Mouse (Mus musculus) hindbrain, embryonic 16.5 days (tissue): ENCODE data around the gene Llcfc1. TPM values are rescaled to one million over a fixed set of nuclear protein-coding genes. Genes with fewer than 3 reads are reported as not detected.

Experiments
- ATAC-seq: fragments of 200-750 bp; cut with Nextera tagmentation; 2 replicates; pipeline ENCODE4 v1.8.0; 2017; ENCODE audit warnings: moderate TSS enrichment, moderate library complexity
- H3K27ac ChIP-seq: fragments of 300-500 bp; sonication (generic); 2 replicates; pipeline ENCODE4 v1.5.1; 2014; ENCODE audit warnings: low read depth, mild to moderate bottlenecking, control low read depth, low read length, moderate library complexity
- H3K27me3 ChIP-seq: fragments of 300-500 bp; sonication (generic); replicated peaks from 2 replicates; pipeline ENCODE4 v1.6.1; 2014; ENCODE audit warnings: low read length; ENCODE audit not compliant: control insufficient read depth, insufficient read depth
- H3K36me3 ChIP-seq: fragments of 300-500 bp; sonication (generic); 2 replicates; pipeline ENCODE4 v1.6.1; 2014; ENCODE audit warnings: mild to moderate bottlenecking, low read length, moderate library complexity, mixed read lengths; ENCODE audit not compliant: control insufficient read depth, insufficient read depth
- H3K4me1 ChIP-seq: fragments of 300-500 bp; sonication (generic); 2 replicates; pipeline ENCODE4 v1.6.1; 2014; ENCODE audit warnings: low read depth, low read length; ENCODE audit not compliant: control insufficient read depth, insufficient read depth
- H3K4me2 ChIP-seq: fragments of 300-500 bp; sonication (generic); 2 replicates; pipeline ENCODE4 v1.6.1; 2014; ENCODE audit warnings: mild to moderate bottlenecking, low read length, control low read depth, moderate library complexity
- H3K4me3 ChIP-seq: fragments of 300-500 bp; sonication (generic); 2 replicates; pipeline ENCODE4 v1.5.1; 2014; ENCODE audit warnings: mild to moderate bottlenecking, low read length, control low read depth, moderate library complexity
- H3K9ac ChIP-seq: fragments of 300-500 bp; sonication (generic); 2 replicates; pipeline ENCODE4 v1.6.1; 2014; ENCODE audit warnings: low read depth, mild to moderate bottlenecking, control low read depth, low read length, moderate library complexity
- H3K9me3 ChIP-seq: fragments of 300-500 bp; sonication (generic); 2 replicates; pipeline ENCODE4 v1.6.1; 2014; ENCODE audit warnings: mild to moderate bottlenecking, low read length, moderate library complexity; ENCODE audit not compliant: control insufficient read depth
- WGBS: fragments of 180-500 bp; shearing (Covaris S2); extraction: QIAGEN DNeasy Blood & Tissue Kit; methylation state at CpG from one replicate; pipeline ENCODE4 v1.1.7; 2014; 5-methylcytosine and 5-hydroxymethylcytosine counted together
- polyA plus RNA-seq: library from polyadenylated mRNA; unstranded; fragments of >200 nt; fragmentation: Nextera tagmentation; extraction: Ambion mirVana; gene quantifications from 2 replicates; pipeline ENCODE4 v1.2.1, GENCODE M21; 2015

The Llcfc1 gene
- polyA plus RNA-seq, 1 experiment from 2014 or later = not detected

DNA sequence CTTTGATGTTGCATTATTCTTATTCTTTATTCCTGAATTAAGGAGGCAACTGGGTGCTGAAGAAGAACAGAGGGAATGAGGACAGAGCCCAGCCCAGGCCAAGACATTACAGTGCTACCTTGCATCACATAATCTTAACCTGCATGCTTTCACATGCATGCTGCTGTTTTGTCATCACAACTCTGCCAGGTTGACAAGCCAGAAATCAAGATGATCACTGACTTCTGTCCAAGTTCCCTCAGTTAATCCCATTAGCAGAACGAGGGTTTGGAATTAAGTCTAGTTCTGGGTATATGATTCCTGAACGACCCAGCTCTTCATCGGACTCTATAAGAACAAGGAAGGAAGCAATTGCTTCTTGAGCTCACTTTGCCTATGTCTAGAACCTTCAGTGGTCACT is 38.0 kb upstream of the Llcfc1 start:
- Histone ChIP-seq H3K9me3 (no peaks in the 10 kb centered on the region), H3K4me3 (no peak overlapping the region), H3K4me1 (no peaks in the 10 kb centered on the region), H3K9ac (no peak overlapping the region), H3K27ac (no peak overlapping the region), H3K27me3 (no peaks in the 10 kb centered on the region), H3K36me3 (no peaks in the 10 kb centered on the region), H3K4me2 (no peak overlapping the region)
- ATAC-seq = no peak
- 80% methylated on average over 3 of the region's 3 CpGs for WGBS

DNA sequence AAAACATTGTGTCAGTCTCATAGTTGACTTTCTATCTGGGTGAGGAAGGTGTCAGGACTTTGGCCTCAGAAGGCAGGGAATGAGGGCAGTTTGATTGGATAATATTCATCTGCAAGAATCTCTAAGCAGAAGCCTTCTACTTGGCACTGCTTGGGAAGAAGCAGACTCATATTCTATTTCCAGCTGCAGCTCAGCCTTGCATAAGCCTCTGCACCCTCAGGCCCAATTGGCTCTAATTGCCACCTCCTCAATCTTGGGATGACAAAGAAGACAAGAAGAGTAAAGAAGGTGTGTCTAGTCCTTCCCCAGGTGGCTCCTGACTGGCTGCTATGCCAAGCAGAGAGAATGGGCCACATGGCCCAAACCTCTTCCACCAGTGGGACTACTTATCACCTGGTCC is 37.6 kb upstream of the Llcfc1 start:
- Histone ChIP-seq H3K4me1 (no peaks in the 10 kb centered on the region), H3K4me2 (no peak overlapping the region), H3K36me3 (no peaks in the 10 kb centered on the region), H3K27me3 (no peaks in the 10 kb centered on the region), H3K4me3 (no peak overlapping the region), H3K9ac (no peak overlapping the region), H3K9me3 (no peaks in the 10 kb centered on the region), H3K27ac (no peak overlapping the region)
- ATAC-seq = no peak

DNA sequence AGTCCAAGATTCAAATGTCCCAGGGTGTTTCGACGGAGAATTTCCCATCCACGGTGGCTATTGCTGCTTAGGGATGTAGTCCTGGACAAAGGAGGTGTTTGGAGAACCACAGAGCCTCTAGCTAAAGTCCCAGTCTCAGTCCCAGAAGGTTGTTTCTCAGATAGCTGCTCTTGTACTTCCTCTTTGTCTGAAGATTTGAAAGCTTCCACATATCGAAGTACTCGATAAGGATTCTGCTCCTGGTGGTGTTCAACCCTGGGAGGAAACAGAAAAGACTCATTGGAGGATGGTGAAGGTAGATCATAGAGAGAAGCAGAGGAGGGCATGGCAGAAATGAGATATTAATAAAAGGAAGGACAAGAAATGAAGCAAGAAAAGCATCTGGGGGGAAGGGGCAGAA is 31.1 kb upstream of the Llcfc1 start:
- Histone ChIP-seq H3K4me3 (no peak overlapping the region), H3K9ac (no peak overlapping the region), H3K36me3 (no peaks in the 10 kb centered on the region), H3K27me3 (no peaks in the 10 kb centered on the region), H3K4me2 (no peak overlapping the region), H3K9me3 (no peaks in the 10 kb centered on the region), H3K4me1 (no peaks in the 10 kb centered on the region), H3K27ac (no peak overlapping the region)
- ATAC-seq = no peak
- 99% methylated on average over 5 of the region's 5 CpGs for whole genome bisulfite sequencing

DNA sequence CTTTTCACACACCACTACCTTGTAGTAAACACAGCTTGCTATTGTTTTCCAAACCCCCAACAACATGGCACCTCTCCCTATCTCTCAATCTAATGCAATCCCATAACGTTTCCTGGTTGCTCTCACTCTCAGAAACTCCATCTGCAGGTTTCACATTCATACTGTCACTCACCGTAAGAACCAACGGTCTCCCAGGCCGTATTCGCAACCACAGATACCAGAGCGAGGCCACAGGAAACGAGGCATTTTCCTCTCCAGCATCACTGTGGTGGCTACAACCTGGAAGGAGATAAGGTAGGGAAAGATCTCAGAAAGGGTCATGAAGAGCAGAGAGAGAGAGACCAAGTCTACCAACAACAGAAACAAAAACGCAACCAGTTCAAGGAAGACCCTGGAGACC is 29.6 kb upstream of the Llcfc1 start:
- no peaks in the 10 kb centered on the region for H3K27me3 ChIP-seq
- H3K27ac ChIP-seq = no peak overlapping the region
- H3K36me3 ChIP-seq = no peaks in the 10 kb centered on the region
- H3K9me3 ChIP-seq = no peaks in the 10 kb centered on the region
- no peak overlapping the region for H3K4me2 ChIP-seq
- no peaks in the 10 kb centered on the region for H3K4me1 ChIP-seq
- no peak for ATAC-seq
- H3K4me3 ChIP-seq = no peak overlapping the region
- no peak overlapping the region for H3K9ac ChIP-seq
- 89% methylated on average over 8 of the region's 8 CpGs for WGBS

DNA sequence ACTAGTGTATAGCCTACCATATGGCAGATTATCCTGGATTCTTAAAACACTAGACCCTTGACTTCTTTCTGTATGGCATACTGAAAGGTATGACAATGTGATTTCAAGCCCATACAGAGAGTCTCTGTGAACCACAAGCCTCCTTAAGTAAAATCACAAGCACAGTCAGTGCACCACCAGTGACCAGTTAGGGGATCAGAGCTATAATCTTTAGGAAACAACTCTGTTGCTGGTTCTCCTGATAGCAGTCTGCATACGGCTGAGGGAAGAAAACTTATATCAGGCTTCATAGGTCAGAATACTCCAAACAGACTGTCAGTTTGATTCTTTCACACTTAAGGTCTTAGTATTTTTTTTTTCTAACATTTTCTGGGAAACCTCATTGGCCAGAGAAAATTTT is 25.7 kb upstream of the Llcfc1 start:
- Histone ChIP-seq H3K9ac (no peak overlapping the region), H3K4me2 (no peak overlapping the region), H3K9me3 (no peaks in the 10 kb centered on the region), H3K27ac (no peak overlapping the region), H3K27me3 (no peaks in the 10 kb centered on the region), H3K4me1 (no peaks in the 10 kb centered on the region), H3K4me3 (no peak overlapping the region), H3K36me3 (no peaks in the 10 kb centered on the region)
- no peak for ATAC-seq
- 80% methylated on average over 1 of the region's 1 CpGs for WGBS

DNA sequence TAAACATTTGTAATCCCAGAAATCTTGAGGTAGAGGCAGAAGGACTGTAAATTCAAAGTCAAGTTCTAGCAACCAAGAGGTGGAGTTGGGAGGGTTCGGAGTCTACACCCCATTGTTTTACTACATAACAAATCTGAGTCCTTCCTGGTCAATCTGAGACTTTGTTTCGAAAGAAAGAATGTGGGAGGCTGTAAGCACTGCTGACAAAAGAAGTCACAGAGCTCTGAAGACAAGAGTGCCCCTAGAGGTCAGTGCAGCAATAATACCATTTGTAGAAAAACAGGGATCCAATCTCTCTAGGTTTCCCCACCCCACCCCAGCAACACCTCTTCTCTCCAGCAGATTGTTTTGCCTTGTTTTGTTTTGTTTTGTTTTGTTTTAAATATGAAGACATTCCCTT is 21.9 kb upstream of the Llcfc1 start:
- Histone ChIP-seq H3K27ac (no peak overlapping the region), H3K4me3 (no peak overlapping the region), H3K36me3 (no peaks in the 10 kb centered on the region), H3K9ac (no peak overlapping the region), H3K4me2 (no peak overlapping the region), H3K9me3 (no peaks in the 10 kb centered on the region), H3K4me1 (no peaks in the 10 kb centered on the region), H3K27me3 (no peaks in the 10 kb centered on the region)
- ATAC-seq = no peak
- WGBS = 34% methylated on average over 2 of the region's 2 CpGs

DNA sequence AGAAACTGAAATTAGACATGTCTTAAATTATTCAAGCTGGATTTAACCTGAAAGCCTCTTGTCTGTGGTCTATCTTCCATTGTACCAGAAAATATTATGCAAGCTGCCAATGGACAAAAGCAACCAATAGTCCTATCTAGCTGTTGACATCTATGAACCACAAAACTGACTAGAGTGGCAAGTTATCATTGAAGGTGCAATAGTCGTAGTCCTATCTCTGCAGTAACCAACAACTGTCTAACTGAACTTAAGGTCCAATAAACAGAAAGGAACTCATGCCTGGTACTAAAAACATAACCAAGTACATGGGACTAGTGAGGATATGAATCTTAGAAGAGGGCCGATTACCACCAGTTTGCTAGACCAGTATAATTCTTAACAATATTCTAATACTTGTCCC is 7.7 kb upstream of the Llcfc1 start:
- Histone ChIP-seq H3K27me3 (no peaks in the 10 kb centered on the region), H3K9ac (no peak overlapping the region), H3K27ac (no peak overlapping the region), H3K9me3 (no peaks in the 10 kb centered on the region), H3K4me3 (no peak overlapping the region), H3K4me1 (no peaks in the 10 kb centered on the region), H3K36me3 (no peaks in the 10 kb centered on the region), H3K4me2 (no peak overlapping the region)
- ATAC-seq = no peak
- WGBS = 98% methylated on average over 2 of the region's 2 CpGs

DNA sequence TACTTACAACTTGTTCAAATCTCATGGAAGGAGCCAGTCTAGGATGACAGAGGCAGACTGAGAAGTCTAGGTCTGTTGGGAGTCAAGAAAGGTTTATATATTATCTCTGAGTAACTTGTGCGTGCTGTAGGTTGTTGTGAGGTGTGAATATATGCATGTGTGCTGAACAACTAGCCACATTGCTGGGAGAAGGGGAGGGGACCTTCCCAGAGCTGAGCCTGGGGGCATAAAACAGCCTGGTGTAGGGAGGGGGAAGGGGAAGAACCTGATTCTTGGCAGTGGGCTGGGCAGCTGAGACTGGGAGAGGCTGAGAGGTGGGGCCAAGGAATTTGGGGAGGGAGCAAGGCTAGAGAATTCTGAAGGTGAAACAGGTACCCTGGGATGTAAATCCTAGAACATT is 3.6 kb upstream of the Llcfc1 start, which contains the start of gene Trpv5:
Trpv5 (minus strand) TSS at position 101 of the 400 bp plus-strand sequence.
- no peak within 1 kb of the TSS for H3K9ac ChIP-seq
- no peaks in the 10 kb centered on the region for H3K27me3 ChIP-seq
- no peak within 1 kb of the TSS for H3K4me3 ChIP-seq
- H3K4me1 ChIP-seq = no peaks in the 10 kb centered on the region
- no peaks in the 10 kb centered on the region for H3K9me3 ChIP-seq
- no peak for ATAC-seq
- H3K4me2 ChIP-seq = no peak within 1 kb of the TSS
- H3K36me3 ChIP-seq = no peaks in the 10 kb centered on the region
- 76% methylated on average over 1 of the region's 1 CpGs for WGBS
- H3K27ac ChIP-seq = no peak within 1 kb of the TSS

DNA sequence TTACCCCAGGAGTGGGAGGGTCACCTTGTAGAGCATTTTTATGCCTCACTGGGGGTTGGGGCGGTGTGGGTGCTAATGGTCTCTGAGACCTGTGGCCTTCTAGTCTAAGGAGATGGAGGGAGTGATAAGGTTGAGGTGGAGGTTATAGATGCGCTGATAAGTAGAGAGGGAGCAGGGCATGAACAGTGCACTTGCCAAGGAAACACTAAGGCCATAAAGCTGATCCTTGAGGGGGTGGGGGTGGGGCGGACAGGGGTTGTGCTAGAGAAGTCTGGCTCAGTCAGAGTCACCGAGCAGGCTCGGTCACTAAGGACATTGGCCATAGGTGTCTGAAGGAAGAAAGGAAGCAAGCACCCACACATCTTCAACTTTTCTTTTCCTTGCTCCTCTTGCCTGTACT is 2.6 kb upstream of the Llcfc1 start:
- Histone ChIP-seq H3K27me3 (no peaks in the 10 kb centered on the region), H3K27ac (no peak overlapping the region), H3K9ac (no peak overlapping the region), H3K36me3 (no peaks in the 10 kb centered on the region), H3K4me2 (no peak overlapping the region), H3K4me3 (no peak overlapping the region), H3K4me1 (no peaks in the 10 kb centered on the region), H3K9me3 (no peaks in the 10 kb centered on the region)
- ATAC-seq = no peak
- 86% methylated on average over 5 of the region's 5 CpGs for WGBS

DNA sequence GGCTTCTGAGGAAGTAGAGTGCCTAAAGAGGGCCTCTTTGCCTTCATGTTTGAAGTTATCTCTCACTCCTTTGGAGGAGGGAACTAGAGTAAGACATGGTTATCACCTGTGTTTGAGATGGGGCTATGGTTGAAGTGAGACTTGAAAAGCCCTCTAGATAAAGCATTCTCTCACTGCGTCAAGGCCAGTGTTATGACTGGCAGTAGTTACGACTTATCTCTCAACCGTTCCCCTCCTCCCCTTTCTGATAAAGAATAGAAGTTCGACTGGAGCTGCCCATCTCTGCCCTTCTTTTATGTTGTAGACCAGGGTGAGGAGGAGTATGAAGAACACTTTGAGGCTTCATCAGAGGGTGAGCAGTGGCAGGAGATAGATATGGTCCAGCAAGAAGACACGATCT is 680 bp downstream of the Llcfc1 start:
- H3K4me1 ChIP-seq = no peaks in the 10 kb centered on the region
- ATAC-seq = no peak
- H3K36me3 ChIP-seq = no peaks in the 10 kb centered on the region

More for the DNA sequence above, 680 bp downstream of the Llcfc1 start:
- Histone ChIP-seq H3K27me3 (no peaks in the 10 kb centered on the region), H3K4me2 (no peak overlapping the region), H3K9me3 (no peaks in the 10 kb centered on the region), H3K9ac (no peak overlapping the region), H3K27ac (no peak overlapping the region), H3K4me3 (no peak overlapping the region)
- WGBS = 89% methylated on average over 5 of the region's 5 CpGs
